23 mouse cellular contexts compared by ENCODE assay signal in genomic region chr17:36415407-36415806, GRCm38 (mm10). TPM values are rescaled to one million over a fixed set of nuclear protein-coding genes. Genes with fewer than 3 reads are reported as not detected.
DNase-seq lines count a peak whose midpoint lies in the region; ATAC-seq and TF ChIP-seq lines count a peak whose summit lies in the region.
"Had no signal": no experiment of that assay in that cellular context is flagged by ENCODE, and none has a peak within 500 bp of the region (broad histone marks: within the 10 kb centered on the region; RNA-seq: fewer than 3 reads in every experiment).

No protein-coding gene starts in this region.

- WGBS in liver, adult 2 months, result 39% methylated on average over 1 of the region's 1 CpGs
- WGBS in liver, embryonic 11.5 days, result 23% methylated on average over 1 of the region's 1 CpGs
- 58% methylated on average over 1 of the region's 1 CpGs for WGBS in stomach, postnatal 0 days

- H3K27me3 ChIP-seq in liver, adult 2 months (ENCODE audit: control insufficient read depth, insufficient read depth, low read length), result no peaks in the 10 kb centered on the region
- H3K27me3 ChIP-seq in liver, embryonic 11.5 days (replicated peaks; ENCODE audit: control insufficient read depth, insufficient read depth, low read length), result no peaks in the 10 kb centered on the region
- H3K27me3 ChIP-seq in stomach, postnatal 0 days (ENCODE audit: control insufficient read depth, insufficient read depth, low read length), result no peaks in the 10 kb centered on the region
- H3K27me3 ChIP-seq: embryonic facial prominence, embryonic 13.5 days; hindbrain, embryonic 13.5 days had no signal

- no peak for TF ChIP-seq POLR2A in liver, adult 2 months (IDR thresholded peaks at IDR 0.05; ENCODE audit: extremely low read depth, insufficient read depth, low read length)

- TF ChIP-seq CTCF in liver, adult 2 months (IDR thresholded peaks at IDR 0.05; ENCODE audit: low read depth, low read length), result no peak
- TF ChIP-seq CTCF in stomach, postnatal 0 days (IDR thresholded peaks at IDR 0.05; ENCODE audit: low read depth), result no peak

- TF ChIP-seq EP300 in stomach, postnatal 0 days (optimal IDR thresholded peaks at IDR 0.05), result no peak

- no peaks in the 10 kb centered on the region for H3K36me3 ChIP-seq in liver, adult 2 months (ENCODE audit: control insufficient read depth, insufficient read depth, low read length)
- H3K36me3 ChIP-seq in liver, embryonic 11.5 days (ENCODE audit: control insufficient read depth, insufficient read depth, low read length), result no peaks in the 10 kb centered on the region
- H3K36me3 ChIP-seq in stomach, postnatal 0 days (ENCODE audit: control insufficient read depth, insufficient read depth, low read length), result no peaks in the 10 kb centered on the region
- H3K36me3 ChIP-seq: embryonic facial prominence, embryonic 13.5 days; heart, embryonic 10.5 days; hindbrain, embryonic 13.5 days had no signal

- ATAC-seq in liver, embryonic 11.5 days (replicated peaks; ENCODE audit: low FRiP score), result no peak
- ATAC-seq in granulocyte monocyte progenitor cell, adult 5-6 weeks (replicated peaks; ENCODE audit: poor library complexity, severe bottlenecking), result peak; percentile 50
- ATAC-seq in stomach, postnatal 0 days (ENCODE audit: low FRiP score, low TSS enrichment), result no peak
- ATAC-seq: forebrain, embryonic 14.5 days; intestine, postnatal 0 days had no signal

- no peak overlapping the region for H3K4me3 ChIP-seq in liver, adult 2 months (ENCODE audit: insufficient read depth, low read depth, low read length)
- no peak overlapping the region for H3K4me3 ChIP-seq in liver, embryonic 11.5 days (ENCODE audit: low read depth, low read length)
- H3K4me3 ChIP-seq in stomach, postnatal 0 days (ENCODE audit: low read depth, low read length), result no peak overlapping the region
- H3K4me3 ChIP-seq: embryonic facial prominence, embryonic 13.5 days; gastrocnemius, adult 2 months; heart, embryonic 10.5 days; hindbrain, embryonic 13.5 days had no signal

- no peak overlapping the region for H3K4me2 ChIP-seq in liver, embryonic 11.5 days
- no peak overlapping the region for H3K4me2 ChIP-seq in stomach, postnatal 0 days (replicated peaks; ENCODE audit: low read depth)
- H3K4me2 ChIP-seq: embryonic facial prominence, embryonic 13.5 days; hindbrain, embryonic 13.5 days had no signal

- DNase-seq in adrenal gland, adult (ENCODE audit: inconsistent age in 2 of 2, low spot score in 1 of 2), result peak; percentile 7 to 44
- DNase-seq in adrenal gland, adult 8-10 months, result no peak
- DNase-seq in liver, adult 2 months (ENCODE audit: extremely low read depth, low read depth, low spot score), result peak; percentile 8
- DNase-seq in liver, embryonic 11.5 days (ENCODE audit: low spot score), result no peak
- DNase-seq in natural killer cell, adult 2 months (ENCODE audit: low spot score in 2 of 2), result peak; percentile 26 to 49
- DNase-seq in stomach, postnatal 0 days (ENCODE audit: low spot score), result no peak
- DNase-seq in cerebellum, postnatal 4 days (ENCODE audit: low spot score in 2 of 2), result no peak
- DNase-seq: adrenal gland, postnatal 36 days; cerebellum, adult 8-10 months; cerebellum, postnatal 14 days; gastrocnemius, adult 2 months; gastrocnemius, postnatal 36 days; heart, adult 18-20 months; heart, postnatal 10 days; heart, postnatal 4 days had no signal

- no peaks in the 10 kb centered on the region for H3K9me3 ChIP-seq in liver, embryonic 11.5 days (ENCODE audit: control insufficient read depth, low read length)
- no peaks in the 10 kb centered on the region for H3K9me3 ChIP-seq in stomach, postnatal 0 days (ENCODE audit: control insufficient read depth, low read length)
- H3K9me3 ChIP-seq: embryonic facial prominence, embryonic 13.5 days; heart, embryonic 10.5 days; hindbrain, embryonic 13.5 days had no signal

- H3K4me1 ChIP-seq in liver, adult 2 months (ENCODE audit: control insufficient read depth, insufficient read depth, low read length), result no peaks in the 10 kb centered on the region
- no peaks in the 10 kb centered on the region for H3K4me1 ChIP-seq in liver, embryonic 11.5 days (replicated peaks; ENCODE audit: control insufficient read depth, insufficient read depth, low read length)
- H3K4me1 ChIP-seq in stomach, postnatal 0 days (replicated peaks; ENCODE audit: control insufficient read depth, insufficient read depth), result no peaks in the 10 kb centered on the region
- H3K4me1 ChIP-seq: embryonic facial prominence, embryonic 13.5 days; heart, embryonic 10.5 days; hindbrain, embryonic 13.5 days had no signal

- no peak overlapping the region for H3K27ac ChIP-seq in liver, adult 2 months (replicated peaks; ENCODE audit: insufficient read depth, low read depth, low read length)
- no peak overlapping the region for H3K27ac ChIP-seq in liver, embryonic 11.5 days (ENCODE audit: low read depth, low read length)
- H3K27ac ChIP-seq in stomach, postnatal 0 days (replicated peaks), result no peak overlapping the region
- H3K27ac ChIP-seq: embryonic facial prominence, embryonic 13.5 days; gastrocnemius, adult 2 months; heart, embryonic 10.5 days; hindbrain, embryonic 13.5 days had no signal

- H3K79me2 ChIP-seq in liver, adult 2 months (ENCODE audit: control insufficient read depth, insufficient read depth, low read length), result no peaks in the 10 kb centered on the region

- H3K9ac ChIP-seq in liver, adult 2 months (ENCODE audit: low read depth, low read length), result no peak overlapping the region
- H3K9ac ChIP-seq in liver, embryonic 11.5 days (ENCODE audit: low read depth, low read length), result no peak overlapping the region
- no peak overlapping the region for H3K9ac ChIP-seq in stomach, postnatal 0 days (ENCODE audit: low read length)
- H3K9ac ChIP-seq: embryonic facial prominence, embryonic 13.5 days; hindbrain, embryonic 13.5 days had no signal

RNA-seq across cellular contexts. Expression of gene H2-M10.4, which starts 46.7 kb away (rescaled TPM):
- not detected for total RNA-seq in adrenal gland, adult 8-10 months (2022)
- total RNA-seq in liver, adult 2 months (2014; rRNA removed), result not detected in 2 replicates
- not detected in 2 replicates for polyA plus RNA-seq in liver, adult 2 months (2012; rRNA removed)
- polyA plus RNA-seq in liver, embryonic 11.5 days (2014; fragmentation: Nextera tagmentation; extraction: Ambion mirVana), result not detected in 2 replicates
- not detected in 2 replicates for total RNA-seq in granulocyte monocyte progenitor cell, adult 5-6 weeks (2014; fragmentation: Nextera tagmentation)
- total RNA-seq in granulocyte monocyte progenitor cell, adult 5-6 weeks (2017), result not detected in 2 replicates
- not detected in 2 replicates for polyA plus RNA-seq in stomach, postnatal 0 days (2015; fragmentation: Nextera tagmentation; extraction: Ambion mirVana)
- total RNA-seq: adrenal gland, postnatal 36 days; ES-E14; gastrocnemius, adult 2 months; gastrocnemius, postnatal 36 days; heart, adult 18-20 months; heart, postnatal 10 days; heart, postnatal 4 days had no signal
- polyA plus RNA-seq: embryonic facial prominence, embryonic 13.5 days; forebrain, embryonic 14.5 days; heart, embryonic 10.5 days; heart, embryonic 14.5 days; hindbrain, embryonic 13.5 days; intestine, postnatal 0 days had no signal

RNA-seq across cellular contexts. Expression of gene H2-M10.3, which starts 47.2 kb away (rescaled TPM):
- total RNA-seq in adrenal gland, adult 8-10 months (2022), result not detected
- not detected in 2 replicates for total RNA-seq in liver, adult 2 months (2014; rRNA removed)
- not detected in 2 replicates for polyA plus RNA-seq in liver, adult 2 months (2012; rRNA removed)
- polyA plus RNA-seq in liver, embryonic 11.5 days (2014; fragmentation: Nextera tagmentation; extraction: Ambion mirVana), result not detected in 2 replicates
- total RNA-seq in granulocyte monocyte progenitor cell, adult 5-6 weeks (2014; fragmentation: Nextera tagmentation), result not detected in 2 replicates
- not detected in 2 replicates for total RNA-seq in granulocyte monocyte progenitor cell, adult 5-6 weeks (2017)
- not detected in 2 replicates for polyA plus RNA-seq in stomach, postnatal 0 days (2015; fragmentation: Nextera tagmentation; extraction: Ambion mirVana)
- total RNA-seq: adrenal gland, postnatal 36 days; ES-E14; gastrocnemius, adult 2 months; gastrocnemius, postnatal 36 days; heart, adult 18-20 months; heart, postnatal 10 days; heart, postnatal 4 days had no signal
- polyA plus RNA-seq: embryonic facial prominence, embryonic 13.5 days; forebrain, embryonic 14.5 days; heart, embryonic 10.5 days; heart, embryonic 14.5 days; hindbrain, embryonic 13.5 days; intestine, postnatal 0 days had no signal

Comparison
In these comparisons a context has a peak if more than half of its experiments do, and no peak if none do; other contexts are left out.
1. DNase-seq: peak in adrenal gland, adult (2 of 2), liver, adult 2 months (single experiment) and natural killer cell, adult 2 months (2 of 2); none in adrenal gland, adult 8-10 months (single experiment), liver, embryonic 11.5 days (single experiment), stomach, postnatal 0 days (single experiment) and cerebellum, postnatal 4 days (0 of 2).